Mouse (Mus musculus): ENCODE data around the gene Serf1. TPM values are rescaled to one million over a fixed set of nuclear protein-coding genes. Genes with fewer than 3 reads are reported as not detected.

Serf1 gene
- polyA plus RNA-seq, 1 experiment from 2014 or later: 318 TPM

DNA sequence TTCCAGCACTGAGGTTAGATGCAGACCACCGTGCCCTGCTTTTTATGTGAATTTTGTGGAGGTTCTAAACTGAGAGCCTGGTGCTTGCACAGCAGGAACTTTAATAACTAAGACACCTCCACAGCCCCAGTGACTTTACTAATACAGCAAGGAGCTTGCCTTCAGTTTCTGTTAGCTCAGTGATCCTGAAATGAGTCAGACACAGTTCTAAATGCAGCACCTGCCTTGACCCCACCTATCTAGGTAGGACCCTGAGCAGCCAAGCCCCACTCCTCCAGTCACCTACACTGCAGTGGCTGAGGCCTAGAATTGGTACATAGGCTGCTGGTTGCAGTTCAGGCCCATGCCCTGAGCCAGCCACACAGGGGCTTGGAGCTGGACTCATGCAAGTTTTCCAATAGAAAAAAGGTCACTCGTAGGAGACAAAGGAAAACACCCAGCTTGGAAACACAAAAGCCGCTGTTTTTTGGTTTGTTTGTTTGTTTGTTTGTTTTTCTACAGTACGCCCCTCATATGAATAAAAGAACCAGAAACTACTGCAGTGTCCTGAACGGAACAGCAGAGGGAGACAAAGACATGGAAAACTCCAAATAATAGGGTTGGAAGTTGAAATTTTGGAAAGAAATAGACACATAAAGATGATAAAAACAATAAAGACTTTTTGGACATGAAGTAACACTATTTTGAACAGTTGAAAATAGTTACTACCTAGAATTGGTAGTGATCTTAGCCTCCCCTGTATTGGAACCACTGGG is 4.6 kb downstream of the Serf1 start:
- DNase-seq (ENCODE audit: low spot score): peak; percentile 41
- no peak overlapping the region for H3K9ac ChIP-seq (replicated peaks; ENCODE audit: low read length)
- no peak overlapping the region for H3K4me2 ChIP-seq (ENCODE audit: low read depth, low read length)
- no peaks in the 10 kb centered on the region for H3K36me3 ChIP-seq (replicated peaks; ENCODE audit: control insufficient read depth, insufficient read depth, low read depth, low read length)
- no peak overlapping the region for H3K27ac ChIP-seq (replicated peaks; ENCODE audit: low read depth, low read length)
- H3K27me3 ChIP-seq (ENCODE audit: control insufficient read depth, insufficient read depth, low read length): no peaks in the 10 kb centered on the region
- H3K4me1 ChIP-seq (ENCODE audit: control insufficient read depth, insufficient read depth, low read length): no peaks in the 10 kb centered on the region
- ATAC-seq (replicated peaks; ENCODE audit: insufficient number of reproducible peaks, low FRiP score, low TSS enrichment, low read depth): no peak
- no peaks in the 10 kb centered on the region for H3K9me3 ChIP-seq (replicated peaks; ENCODE audit: control insufficient read depth, low read length)
- WGBS: 53% methylated on average over 5 of the region's 5 CpGs
- H3K4me3 ChIP-seq (ENCODE audit: low read depth, low read length): no peak overlapping the region

DNA sequence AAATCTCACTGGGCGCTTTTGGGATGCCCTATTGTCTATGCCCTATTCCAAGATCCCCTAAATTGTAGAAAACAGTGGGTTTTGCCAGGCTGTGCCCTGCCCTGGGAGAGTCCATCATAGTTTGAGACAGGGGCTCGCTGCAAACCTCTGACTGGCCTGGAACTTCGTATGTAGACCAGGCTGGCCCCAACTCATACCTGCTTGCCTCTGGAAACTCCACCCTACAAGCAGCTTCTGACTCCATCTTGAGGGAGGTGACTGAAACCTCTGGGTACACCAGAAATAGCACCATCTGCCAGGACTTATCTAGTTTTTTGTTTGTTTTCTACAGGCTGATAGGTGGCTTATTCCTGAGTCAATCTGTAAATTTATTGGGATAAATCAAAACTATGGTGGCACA is 16.2 kb downstream of the Serf1 start:
- 79% methylated on average over 3 of the region's 3 CpGs for WGBS
- ATAC-seq (replicated peaks; ENCODE audit: insufficient number of reproducible peaks, low FRiP score, low TSS enrichment, low read depth): no peak

DNA sequence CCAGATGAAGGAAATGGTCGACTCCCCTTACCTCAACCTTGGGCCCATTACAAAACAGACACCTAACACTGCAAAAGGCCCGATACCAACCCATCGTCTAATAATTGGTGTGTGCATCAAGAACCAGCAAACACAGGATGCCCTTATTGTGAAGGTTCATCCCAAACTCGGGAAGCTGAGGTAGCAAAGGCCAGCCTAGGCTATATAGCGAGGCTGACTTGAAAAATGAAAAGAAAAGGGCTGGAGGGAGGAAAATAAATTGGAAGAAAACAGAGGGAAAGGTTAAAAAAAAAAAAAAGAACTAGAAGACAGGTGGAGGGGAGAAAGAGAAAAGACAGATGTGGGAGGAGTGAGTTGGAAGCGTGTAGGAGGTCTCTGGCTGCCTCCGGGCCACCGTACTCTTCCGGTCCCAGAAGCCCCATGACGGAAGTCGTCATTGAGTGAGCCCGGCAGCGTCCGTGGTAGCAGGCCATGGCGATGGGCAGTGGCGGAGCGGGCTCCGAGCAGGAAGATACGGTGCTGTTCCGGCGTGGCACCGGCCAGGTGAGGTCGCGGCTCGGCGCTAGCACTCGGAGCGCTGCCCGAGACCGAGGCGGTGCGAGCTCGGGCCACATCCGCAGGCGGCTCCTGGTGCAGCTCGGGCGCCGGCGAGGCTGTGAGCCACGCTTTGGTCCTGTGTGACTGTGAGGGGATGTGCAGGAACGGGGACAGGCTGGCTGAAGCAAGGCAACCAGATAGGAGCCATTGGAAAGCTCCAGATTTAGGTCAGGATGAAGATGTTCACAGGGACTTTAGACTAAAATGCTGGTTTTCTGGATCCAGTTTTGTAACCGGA is 16.8 kb downstream of the Serf1 start, which contains the start of gene Smn1:
Gene Smn1 (plus strand): TSS at position 430 of the 835 bp plus-strand sequence.
- DNase-seq (ENCODE audit: low spot score) (peak; percentile 95), ATAC-seq (replicated peaks; ENCODE audit: insufficient number of reproducible peaks, low FRiP score, low TSS enrichment, low read depth) (peak; percentile 95)
- Histone ChIP-seq H3K4me3 (ENCODE audit: low read depth, low read length) (peak within 1 kb of the TSS; percentile 98), H3K4me2 (ENCODE audit: low read depth, low read length) (peak within 1 kb of the TSS; percentile 80), H3K4me1 (ENCODE audit: control insufficient read depth, insufficient read depth, low read length) (no peaks in the 10 kb centered on the region; the same call in 1 of the 2 replicates), H3K36me3 (replicated peaks; ENCODE audit: control insufficient read depth, insufficient read depth, low read depth, low read length) (peaks cover 3% of the 10 kb centered on the region; the same call in 1 of the 2 replicates), H3K27me3 (ENCODE audit: control insufficient read depth, insufficient read depth, low read length) (no peaks in the 10 kb centered on the region), H3K27ac (replicated peaks; ENCODE audit: low read depth, low read length) (no peak within 1 kb of the TSS), H3K9me3 (replicated peaks; ENCODE audit: control insufficient read depth, low read length) (no peaks in the 10 kb centered on the region), H3K9ac (replicated peaks; ENCODE audit: low read length) (peak within 1 kb of the TSS; percentile 85)
- WGBS: 4% methylated on average over 42 of the region's 42 CpGs

More for the DNA sequence above, 16.2 kb downstream of the Serf1 start:
- Histone ChIP-seq H3K4me1 (ENCODE audit: control insufficient read depth, insufficient read depth, low read length) (no peaks in the 10 kb centered on the region; the same call in 1 of the 2 replicates), H3K36me3 (replicated peaks; ENCODE audit: control insufficient read depth, insufficient read depth, low read depth, low read length) (peaks cover 2% of the 10 kb centered on the region; the same call in 1 of the 2 replicates), H3K9me3 (replicated peaks; ENCODE audit: control insufficient read depth, low read length) (no peaks in the 10 kb centered on the region), H3K4me3 (ENCODE audit: low read depth, low read length) (peak overlapping the region; percentile 98), H3K9ac (replicated peaks; ENCODE audit: low read length) (no peak overlapping the region), H3K4me2 (ENCODE audit: low read depth, low read length) (peak overlapping the region; percentile 37; the same call in 1 of the 2 replicates), H3K27me3 (ENCODE audit: control insufficient read depth, insufficient read depth, low read length) (no peaks in the 10 kb centered on the region), H3K27ac (replicated peaks; ENCODE audit: low read depth, low read length) (no peak overlapping the region)
- DNase-seq (ENCODE audit: low spot score): no peak

DNA sequence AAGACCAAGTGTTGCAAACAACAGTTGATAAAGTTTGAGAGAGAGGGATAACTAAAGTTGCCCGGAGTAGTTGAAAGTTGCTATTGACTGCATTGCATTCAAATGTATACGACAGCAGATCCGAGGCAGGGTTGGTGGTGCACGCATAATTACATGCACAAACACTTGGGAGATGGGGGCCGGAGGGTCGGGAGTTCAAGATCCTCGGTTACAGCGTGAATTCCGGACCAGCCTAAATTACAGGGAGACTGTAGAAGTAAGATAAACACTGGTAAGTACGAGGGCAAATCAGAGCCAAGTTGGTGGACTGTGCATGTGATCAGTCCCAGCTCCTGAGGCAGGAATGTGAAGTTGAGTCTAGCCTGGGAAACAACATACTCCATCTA is 17.4 kb downstream of the Serf1 start:
- Histone ChIP-seq H3K4me3 (ENCODE audit: low read depth, low read length) (peak overlapping the region; percentile 98), H3K27ac (replicated peaks; ENCODE audit: low read depth, low read length) (no peak overlapping the region), H3K27me3 (ENCODE audit: control insufficient read depth, insufficient read depth, low read length) (no peaks in the 10 kb centered on the region), H3K9me3 (replicated peaks; ENCODE audit: control insufficient read depth, low read length) (no peaks in the 10 kb centered on the region), H3K4me1 (ENCODE audit: control insufficient read depth, insufficient read depth, low read length) (no peaks in the 10 kb centered on the region; the same call in 1 of the 2 replicates), H3K9ac (replicated peaks; ENCODE audit: low read length) (peak overlapping the region; percentile 85), H3K36me3 (replicated peaks; ENCODE audit: control insufficient read depth, insufficient read depth, low read depth, low read length) (peaks cover 3% of the 10 kb centered on the region; the same call in 1 of the 2 replicates), H3K4me2 (ENCODE audit: low read depth, low read length) (peak overlapping the region; percentile 80)
- ATAC-seq (replicated peaks; ENCODE audit: insufficient number of reproducible peaks, low FRiP score, low TSS enrichment, low read depth) (peak; percentile 74), DNase-seq (ENCODE audit: low spot score) (no peak)
- WGBS: 3% methylated on average over 10 of the region's 10 CpGs

DNA sequence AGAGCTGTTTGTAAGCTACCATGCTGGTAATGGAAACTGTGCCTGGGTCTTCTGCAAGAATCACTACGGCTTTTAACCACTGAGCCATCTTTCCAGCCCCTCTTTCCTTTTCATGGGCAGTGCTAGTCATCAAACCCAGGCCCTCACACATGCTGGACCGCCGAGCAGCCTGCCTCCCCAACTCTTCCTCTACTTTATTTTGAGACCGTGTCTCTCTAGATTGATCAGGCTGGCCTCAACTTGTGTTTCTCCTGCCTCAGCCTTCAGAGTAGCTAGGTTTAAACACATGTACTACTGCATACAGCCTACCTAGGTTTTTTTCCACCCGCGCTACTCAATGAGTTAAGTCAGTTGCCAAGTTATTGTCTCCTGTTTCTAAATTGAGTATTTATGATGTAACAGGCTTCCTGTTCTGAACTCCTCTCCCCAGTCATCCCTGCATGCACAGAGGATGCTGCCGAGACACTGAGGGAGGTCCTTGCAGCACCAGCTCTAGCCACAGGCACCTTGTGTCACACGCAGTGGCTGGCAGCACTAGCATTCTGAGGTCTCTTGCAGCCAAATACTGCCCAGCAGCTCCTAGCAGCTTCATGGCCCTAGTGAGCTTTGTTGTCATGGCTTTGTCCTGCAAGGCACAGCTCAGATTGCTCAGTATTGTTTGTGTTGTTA is 34.0 kb downstream of the Serf1 start:
- Histone ChIP-seq H3K9me3 (replicated peaks; ENCODE audit: control insufficient read depth, low read length) (no peaks in the 10 kb centered on the region), H3K4me2 (ENCODE audit: low read depth, low read length) (no peak overlapping the region), H3K4me1 (ENCODE audit: control insufficient read depth, insufficient read depth, low read length) (no peaks in the 10 kb centered on the region), H3K27me3 (ENCODE audit: control insufficient read depth, insufficient read depth, low read length) (no peaks in the 10 kb centered on the region), H3K27ac (replicated peaks; ENCODE audit: low read depth, low read length) (no peak overlapping the region), H3K4me3 (ENCODE audit: low read depth, low read length) (no peak overlapping the region), H3K9ac (replicated peaks; ENCODE audit: low read length) (no peak overlapping the region), H3K36me3 (replicated peaks; ENCODE audit: control insufficient read depth, insufficient read depth, low read depth, low read length) (no peaks in the 10 kb centered on the region; the same call in 1 of the 2 replicates)
- WGBS: 84% methylated on average over 8 of the region's 8 CpGs
- DNase-seq (ENCODE audit: low spot score) (no peak), ATAC-seq (replicated peaks; ENCODE audit: insufficient number of reproducible peaks, low FRiP score, low TSS enrichment, low read depth) (no peak)

DNA sequence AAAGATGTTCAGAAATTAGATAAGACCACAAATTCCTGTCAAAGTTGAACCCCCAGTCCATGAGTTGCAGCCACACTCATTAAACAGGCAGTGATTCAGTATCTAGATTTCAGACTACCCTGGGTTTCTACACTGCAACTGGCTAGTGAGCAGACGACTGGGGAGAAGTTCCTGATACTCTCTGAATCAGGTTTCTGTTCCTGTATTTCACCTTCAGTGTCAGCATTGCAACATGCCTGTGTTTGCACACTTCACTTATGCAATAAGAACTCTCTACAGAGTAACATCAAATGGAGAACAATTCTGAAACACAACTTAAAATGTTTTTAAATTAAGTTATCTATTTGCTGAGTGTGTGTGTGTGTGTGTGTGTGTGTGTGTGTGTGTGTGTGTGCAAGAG is 44.8 kb downstream of the Serf1 start:
- H3K4me2 ChIP-seq (ENCODE audit: low read depth, low read length): no peak overlapping the region
- ATAC-seq (replicated peaks; ENCODE audit: insufficient number of reproducible peaks, low FRiP score, low TSS enrichment, low read depth): no peak
- no peak overlapping the region for H3K9ac ChIP-seq (replicated peaks; ENCODE audit: low read length)
- no peak overlapping the region for H3K27ac ChIP-seq (replicated peaks; ENCODE audit: low read depth, low read length)
- no peak overlapping the region for H3K4me3 ChIP-seq (ENCODE audit: low read depth, low read length)
- H3K9me3 ChIP-seq (replicated peaks; ENCODE audit: control insufficient read depth, low read length): no peaks in the 10 kb centered on the region
- no peaks in the 10 kb centered on the region for H3K27me3 ChIP-seq (ENCODE audit: control insufficient read depth, insufficient read depth, low read length)
- 72% methylated on average over 1 of the region's 1 CpGs for WGBS
- no peaks in the 10 kb centered on the region for H3K4me1 ChIP-seq (ENCODE audit: control insufficient read depth, insufficient read depth, low read length)
- no peaks in the 10 kb centered on the region for H3K36me3 ChIP-seq (replicated peaks; ENCODE audit: control insufficient read depth, insufficient read depth, low read depth, low read length)
- DNase-seq (ENCODE audit: low spot score): no peak

DNA sequence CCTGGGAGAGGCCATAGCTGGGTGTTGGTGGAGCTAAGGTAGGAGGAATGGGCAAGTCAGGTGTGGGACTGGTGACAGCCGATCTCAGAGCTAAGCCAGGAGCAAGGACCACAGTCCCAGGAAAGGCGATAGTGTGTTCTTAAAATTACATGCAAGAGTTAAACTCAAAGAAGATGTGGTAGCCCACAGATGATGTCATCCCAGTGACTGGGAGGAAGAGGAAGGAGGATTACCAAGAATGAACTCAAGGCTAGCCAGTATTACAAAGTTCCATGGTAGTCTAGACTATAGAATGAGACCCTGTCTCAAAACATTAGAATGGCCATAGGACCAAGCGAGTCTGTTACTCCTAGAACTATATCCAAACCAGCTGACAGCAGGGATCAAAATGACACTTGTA is 48.8 kb downstream of the Serf1 start:
- Histone ChIP-seq H3K27me3 (ENCODE audit: control insufficient read depth, insufficient read depth, low read length) (no peaks in the 10 kb centered on the region), H3K4me2 (ENCODE audit: low read depth, low read length) (no peak overlapping the region), H3K27ac (replicated peaks; ENCODE audit: low read depth, low read length) (no peak overlapping the region), H3K4me3 (ENCODE audit: low read depth, low read length) (no peak overlapping the region), H3K9me3 (replicated peaks; ENCODE audit: control insufficient read depth, low read length) (no peaks in the 10 kb centered on the region), H3K36me3 (replicated peaks; ENCODE audit: control insufficient read depth, insufficient read depth, low read depth, low read length) (no peaks in the 10 kb centered on the region), H3K9ac (replicated peaks; ENCODE audit: low read length) (no peak overlapping the region), H3K4me1 (ENCODE audit: control insufficient read depth, insufficient read depth, low read length) (no peaks in the 10 kb centered on the region)
- ATAC-seq (replicated peaks; ENCODE audit: insufficient number of reproducible peaks, low FRiP score, low TSS enrichment, low read depth) (no peak), DNase-seq (ENCODE audit: low spot score) (no peak)
- WGBS: 87% methylated on average over 3 of the region's 3 CpGs

Measured in embryonic facial prominence, embryonic 11.5 days (tissue).